Mouse (Mus musculus) central nervous system, embryonic 11.5 days (tissue): Measurements from ENCODE around the gene Tnfrsf1a. TPM values are rescaled to one million over a fixed set of nuclear protein-coding genes. Genes with fewer than 3 reads are reported as not detected.

Experiments
- polyA plus RNA-seq: library from polyadenylated mRNA; depleted of rRNA; stranded (reverse); fragments of >200 nt; gene quantifications from 2 replicates; pipeline ENCODE4 v1.2.3, GENCODE M21; 2012; rRNA removed

Gene Tnfrsf1a
- polyA plus RNA-seq: 20.2 and 32.1 TPM in 2 replicates

DNA sequence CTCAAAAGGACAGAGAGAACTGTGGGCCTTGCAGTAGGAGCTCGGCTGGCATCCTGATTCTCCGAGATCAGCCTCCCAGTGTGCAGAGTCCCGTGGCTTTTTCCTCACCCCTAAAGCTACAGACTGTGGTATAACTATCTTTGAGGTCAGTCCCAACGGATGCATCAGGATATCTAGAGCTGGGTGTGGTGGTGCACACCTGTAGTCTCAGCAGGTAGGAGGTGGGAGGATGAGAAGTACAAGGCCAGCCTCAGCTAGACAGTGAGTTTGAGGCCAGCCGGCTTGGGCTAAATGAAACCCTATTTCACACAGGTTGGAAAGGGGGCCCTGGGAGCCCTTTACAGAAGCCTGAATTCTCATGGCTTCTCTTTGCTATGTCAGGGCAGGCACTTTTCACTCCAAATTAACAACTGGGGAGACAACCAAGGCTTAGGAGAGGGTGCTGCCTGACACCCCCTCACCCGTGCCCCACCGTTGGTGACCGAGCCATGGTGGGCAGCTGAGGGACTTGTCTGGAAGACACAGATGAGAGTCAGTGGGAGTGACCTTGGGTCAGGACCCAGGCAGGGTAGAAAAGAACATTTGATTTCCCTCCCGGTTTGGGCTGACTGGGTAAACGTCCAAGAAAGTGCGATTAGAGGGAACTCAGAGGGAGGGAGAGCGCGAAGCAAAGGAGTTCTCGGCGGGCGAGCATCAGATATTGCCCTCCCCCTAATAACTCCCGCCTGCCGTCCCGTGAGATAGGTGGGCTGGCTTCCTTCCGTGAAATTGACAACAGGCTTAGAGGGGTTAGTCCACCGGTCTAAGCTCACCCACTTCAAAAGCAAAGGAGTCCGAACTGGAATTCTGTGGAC, at the start of gene Tnfrsf1a:
Gene Tnfrsf1a, plus strand, starts transcription at position 642 of the 854 bp plus-strand sequence.

DNA sequence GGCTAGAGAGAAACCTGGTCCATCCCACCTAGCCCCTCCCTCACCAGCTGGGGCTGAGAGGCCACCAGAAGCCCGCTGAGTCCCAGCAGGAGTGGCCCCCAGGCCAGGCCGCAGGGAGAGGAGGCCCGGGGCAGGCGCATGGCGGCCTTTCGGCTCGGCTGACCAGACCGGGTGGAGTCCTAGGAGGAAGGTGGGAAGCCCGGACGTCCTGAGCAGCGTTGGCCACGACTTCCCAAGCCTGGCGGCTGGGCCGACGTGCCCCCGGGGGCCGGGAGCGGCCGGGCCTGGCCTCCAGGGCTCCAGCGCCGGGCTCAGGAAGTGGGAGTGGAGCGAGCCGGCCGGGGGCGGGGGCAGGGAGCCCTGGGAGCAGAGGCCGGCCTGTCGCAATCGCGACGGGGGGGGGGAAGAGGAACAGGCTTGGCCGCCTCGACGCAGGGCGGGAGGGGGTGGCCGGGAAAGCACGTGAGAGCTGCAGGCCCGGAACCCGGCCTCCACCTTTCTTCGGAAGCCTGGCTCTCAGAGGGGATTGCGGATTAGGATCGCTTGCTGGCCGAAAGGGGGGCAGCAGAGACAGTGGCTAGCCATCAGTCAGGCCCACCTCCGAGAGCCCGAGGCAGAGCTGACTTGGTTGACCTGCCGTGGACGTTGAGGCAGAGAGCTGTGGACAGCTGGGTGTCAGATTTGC, 35.5 kb upstream of the Tnfrsf1a start, which contains the start of gene Ltbr:
Gene Ltbr, minus strand, starts transcription at position 340 of the 685 bp plus-strand sequence.

GRCm38 (mm10) chr6:125320323-125320722, 28.8 kb upstream of the Tnfrsf1a start, which contains the start of gene Scnn1a:
Gene Scnn1a (plus strand): TSS chr6:125320659.

DNA sequence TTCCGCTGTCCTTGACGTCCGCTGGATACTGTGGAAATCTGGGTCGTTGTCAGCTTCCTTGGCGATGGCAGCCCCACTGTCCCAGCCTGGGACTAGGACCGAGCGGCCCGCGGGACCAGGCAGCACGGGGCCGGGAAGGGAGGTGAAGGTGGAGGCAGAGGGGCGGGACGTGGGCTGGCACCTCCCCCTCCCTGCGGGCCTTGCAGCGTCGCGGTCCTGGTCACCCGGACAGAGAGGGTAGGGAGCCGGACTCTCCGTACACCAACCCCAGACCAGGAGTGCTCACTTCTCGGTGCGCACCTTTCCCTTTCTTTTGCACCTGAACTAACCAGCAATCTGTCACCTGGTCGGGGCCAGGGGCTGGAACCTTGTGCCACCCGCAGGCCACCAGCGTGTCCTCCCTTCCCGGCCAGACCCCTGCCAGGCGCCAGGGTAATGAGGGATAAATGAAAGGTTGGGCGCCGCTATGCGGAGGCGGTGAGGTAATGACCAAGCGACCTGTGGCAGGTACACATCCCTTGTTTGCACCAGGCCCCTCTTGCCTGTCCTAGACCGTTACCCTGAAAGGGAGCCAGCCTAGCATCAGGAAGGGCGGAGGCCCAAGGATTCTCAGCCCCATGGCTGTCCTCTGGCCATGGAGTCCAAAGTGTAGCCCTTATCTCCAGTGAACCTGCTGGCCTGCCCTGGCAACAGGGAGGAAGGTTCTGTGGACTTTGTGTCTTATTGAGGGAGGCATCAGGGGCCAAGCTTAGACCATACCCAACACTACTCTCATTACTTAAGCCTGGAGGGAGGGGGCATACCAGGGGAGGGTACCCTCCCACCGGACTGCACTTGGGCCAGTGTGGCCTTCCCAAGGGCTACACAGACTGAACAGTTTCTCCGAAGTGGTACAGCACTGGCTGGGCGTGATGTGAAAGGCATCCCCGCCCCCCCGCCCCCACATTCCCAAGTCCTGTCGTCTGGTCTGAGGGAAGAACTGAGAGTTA, 31.5 kb downstream of the Tnfrsf1a start, which contains the start of gene Plekhg6:
Gene Plekhg6, minus strand, starts transcription at position 422 of the 989 bp plus-strand sequence.

Other genes starting within 250 kb of the Tnfrsf1a start
- 45.9 and 58.2 TPM in 2 replicates for gene Nop2, start 217.5 kb upstream of the Tnfrsf1a start, polyA plus RNA-seq
- 26.0 and 30.3 TPM in 2 replicates for gene Iffo1, start 204.1 kb upstream of the Tnfrsf1a start, polyA plus RNA-seq
- gene Gapdh, start 182.9 kb upstream of the Tnfrsf1a start, polyA plus RNA-seq: 3,932 and 4,365 TPM in 2 replicates
- 349 and 495 TPM in 2 replicates for gene Ncapd2, start 157.7 kb upstream of the Tnfrsf1a start, polyA plus RNA-seq
- gene Mrpl51, start 157.6 kb upstream of the Tnfrsf1a start, polyA plus RNA-seq: 84.9 and 134 TPM in 2 replicates
- gene Vamp1, start 133.8 kb upstream of the Tnfrsf1a start, polyA plus RNA-seq: 10.6 and 11.9 TPM in 2 replicates
- 1.1 and 1.3 TPM in 2 replicates for gene Tapbpl, start 117.5 kb upstream of the Tnfrsf1a start, polyA plus RNA-seq
- 0.18 and 0.21 TPM in 2 replicates for gene Cd27, start 112.4 kb upstream of the Tnfrsf1a start, polyA plus RNA-seq
- gene Tuba3a, start 63.3 kb upstream of the Tnfrsf1a start, polyA plus RNA-seq: 0.06 and 0.26 TPM in 2 replicates
- gene Ltbr, start 35.5 kb upstream of the Tnfrsf1a start, polyA plus RNA-seq: 15.1 and 22.4 TPM in 2 replicates
- gene Scnn1a, start 28.7 kb upstream of the Tnfrsf1a start, polyA plus RNA-seq: 0.61 and 1.2 TPM in 2 replicates
- 0.12 and 0.14 TPM in 2 replicates for gene Plekhg6, start 31.4 kb downstream of the Tnfrsf1a start, polyA plus RNA-seq
- gene Cd9, start 145.4 kb downstream of the Tnfrsf1a start, polyA plus RNA-seq: 21.6 and 30.2 TPM in 2 replicates
- 14.5 and 17.4 TPM in 2 replicates for gene Vwf, start 197.4 kb downstream of the Tnfrsf1a start, polyA plus RNA-seq